Mouse (Mus musculus) brown adipose tissue, adult 24 weeks (tissue): Measurements from ENCODE around the gene Olfr904. TPM values are rescaled to one million over a fixed set of nuclear protein-coding genes. Genes with fewer than 3 reads are reported as not detected.
"Not testable (repeated sequence)": the region's sequence is repeated elsewhere in the genome, so short reads cannot be mapped to it uniquely, and the experiment has no call there.

Source experiments
- H3K27ac ChIP-seq: fragments of 200-500 bp; replicated peaks from 2 replicates; pipeline ENCODE4 v1.5.1; 2012; ENCODE audit warnings: low read depth, mild to moderate bottlenecking, low read length
- H3K4me1 ChIP-seq: fragments of 200-500 bp; 2 replicates; pipeline ENCODE4 v1.6.1; 2012; ENCODE audit warnings: low read length, mixed read lengths; ENCODE audit not compliant: control insufficient read depth, insufficient read depth, insufficient read length
- H3K4me3 ChIP-seq: fragments of 200-500 bp; 2 replicates; pipeline ENCODE4 v1.5.1; 2012; ENCODE audit warnings: low read depth, mild to moderate bottlenecking, low read length, moderate library complexity; ENCODE audit not compliant: insufficient read depth
- polyA plus RNA-seq: library from polyadenylated mRNA; stranded (reverse); fragments of >200 nt; gene quantifications from 2 replicates; pipeline ENCODE4 v1.2.4, GENCODE M21; 2012; ENCODE audit not compliant: missing spikeins, insufficient read depth, insufficient read length

Gene Olfr904
- polyA plus RNA-seq: not detected in 2 replicates

- Histone ChIP-seq H3K27ac (no peak within 1 kb of the TSS), H3K4me1 (no peaks in the 10 kb centered on the region), H3K4me3 (no peak within 1 kb of the TSS)
Observed at GRCm38 (mm10) chr9:38462844-38463243, at the start of gene Olfr904. Gene Olfr904 (plus strand): TSS chr9:38463144.

- H3K27ac ChIP-seq, H3K4me3 ChIP-seq, H3K4me1 ChIP-seq: not testable (repeated sequence)
Observed at GRCm38 (mm10) chr9:38413502-38413901, 49.4 kb upstream of the Olfr904 start.

- no peaks in the 10 kb centered on the region for H3K4me1 ChIP-seq
- no peak overlapping the region for H3K27ac ChIP-seq
- no peak overlapping the region for H3K4me3 ChIP-seq
Observed at GRCm38 (mm10) chr9:38423801-38424200, 39.1 kb upstream of the Olfr904 start.

GRCm38 (mm10) chr9:38427026-38427425, 35.9 kb upstream of the Olfr904 start:
- Histone ChIP-seq H3K27ac (no peak overlapping the region), H3K4me1 (no peaks in the 10 kb centered on the region), H3K4me3 (no peak overlapping the region)

- H3K4me3 ChIP-seq: no peak within 1 kb of the TSS
- no peak within 1 kb of the TSS for H3K27ac ChIP-seq
- H3K4me1 ChIP-seq: no peaks in the 10 kb centered on the region
Observed at GRCm38 (mm10) chr9:38429155-38429554, 33.8 kb upstream of the Olfr904 start, which contains the start of gene Olfr901. Gene Olfr901 (plus strand): TSS chr9:38429455.

- no peaks in the 10 kb centered on the region for H3K4me1 ChIP-seq
- H3K27ac ChIP-seq: no peak within 1 kb of the TSS
- no peak within 1 kb of the TSS for H3K4me3 ChIP-seq
Observed at GRCm38 (mm10) chr9:38447352-38447751, 15.6 kb upstream of the Olfr904 start, which contains the start of gene Olfr902. Gene Olfr902 (plus strand): TSS chr9:38447652.

GRCm38 (mm10) chr9:38470807-38471206, 7.9 kb downstream of the Olfr904 start, which contains the start of gene Olfr905:
Gene Olfr905 (plus strand): TSS chr9:38471107.
- H3K4me1 ChIP-seq: no peaks in the 10 kb centered on the region
- no peak within 1 kb of the TSS for H3K4me3 ChIP-seq
- no peak within 1 kb of the TSS for H3K27ac ChIP-seq

GRCm38 (mm10) chr9:38486785-38487184, 23.8 kb downstream of the Olfr904 start, which contains the start of gene Olfr906:
Gene Olfr906 (plus strand): TSS chr9:38487085.
- Histone ChIP-seq H3K4me1 (no peaks in the 10 kb centered on the region), H3K27ac (no peak within 1 kb of the TSS), H3K4me3 (no peak within 1 kb of the TSS)

- no peak within 1 kb of the TSS for H3K27ac ChIP-seq
Observed at GRCm38 (mm10) chr9:38495501-38495900, 32.6 kb downstream of the Olfr904 start, which contains the start of gene Olfr907. Gene Olfr907 (plus strand): TSS chr9:38495801.

GRCm38 (mm10) chr9:38512353-38512752, 49.4 kb downstream of the Olfr904 start:
- H3K27ac ChIP-seq: no peak overlapping the region
- no peak overlapping the region for H3K4me3 ChIP-seq
- H3K4me1 ChIP-seq: no peaks in the 10 kb centered on the region

More at GRCm38 (mm10) chr9:38495501-38495900, 32.6 kb downstream of the Olfr904 start, which contains the start of gene Olfr907:
- H3K4me3 ChIP-seq: no peak within 1 kb of the TSS
- no peaks in the 10 kb centered on the region for H3K4me1 ChIP-seq

Other genes with a start within 250 kb of the Olfr904 start
- gene Olfr894, start 245.1 kb upstream of the Olfr904 start, polyA plus RNA-seq: not detected in 2 replicates
- not detected in 2 replicates for gene Olfr143, start 210.4 kb upstream of the Olfr904 start, polyA plus RNA-seq
- not detected in 2 replicates for gene Olfr895, start 195.3 kb upstream of the Olfr904 start, polyA plus RNA-seq
- gene Olfr896-ps1, start 172.0 kb upstream of the Olfr904 start, polyA plus RNA-seq: not detected in 2 replicates
- not detected in 2 replicates for gene Olfr25, start 134.1 kb upstream of the Olfr904 start, polyA plus RNA-seq
- gene Olfr898, start 114.7 kb upstream of the Olfr904 start, polyA plus RNA-seq: not detected in 2 replicates
- not detected in 2 replicates for gene Olfr250, start 96.2 kb upstream of the Olfr904 start, polyA plus RNA-seq
- gene Olfr251, start 86.1 kb upstream of the Olfr904 start, polyA plus RNA-seq: not detected in 2 replicates
- gene Olfr147, start 61.4 kb upstream of the Olfr904 start, polyA plus RNA-seq: not detected in 2 replicates
- not detected in 2 replicates for gene Olfr901, start 33.7 kb upstream of the Olfr904 start, polyA plus RNA-seq
- not detected in 2 replicates for gene Olfr902, start 15.5 kb upstream of the Olfr904 start, polyA plus RNA-seq
- gene Olfr905, start 8.0 kb downstream of the Olfr904 start, polyA plus RNA-seq: not detected in 2 replicates
- not detected in 2 replicates for gene Olfr906, start 23.9 kb downstream of the Olfr904 start, polyA plus RNA-seq
- gene Olfr907, start 32.7 kb downstream of the Olfr904 start, polyA plus RNA-seq: not detected in 2 replicates
- gene Olfr911-ps1, start 58.4 kb downstream of the Olfr904 start, polyA plus RNA-seq: not detected in 2 replicates
- not detected in 2 replicates for gene Olfr910, start 74.7 kb downstream of the Olfr904 start, polyA plus RNA-seq
- gene Olfr912, start 117.0 kb downstream of the Olfr904 start, polyA plus RNA-seq: not detected in 2 replicates
- gene Olfr913, start 129.6 kb downstream of the Olfr904 start, polyA plus RNA-seq: not detected in 2 replicates
- gene Olfr914, start 142.0 kb downstream of the Olfr904 start, polyA plus RNA-seq: not detected in 2 replicates
- gene Olfr916, start 196.7 kb downstream of the Olfr904 start, polyA plus RNA-seq: not detected in 2 replicates
- gene Olfr917, start 202.7 kb downstream of the Olfr904 start, polyA plus RNA-seq: not detected in 2 replicates
- gene Olfr918, start 211.5 kb downstream of the Olfr904 start, polyA plus RNA-seq: not detected in 2 replicates
- gene Olfr919, start 240.5 kb downstream of the Olfr904 start, polyA plus RNA-seq: not detected in 2 replicates